Mouse (Mus musculus): ENCODE measurements around the gene Rorc. TPM values are rescaled to one million over a fixed set of nuclear protein-coding genes. Genes with fewer than 3 reads are reported as not detected.
A peak's percentile ranks its signal among the peaks of the same experiment; 100 is the strongest.

The Rorc gene
- polyA plus RNA-seq, 1 experiment from 2014 or later: 2.3 TPM

DNA sequence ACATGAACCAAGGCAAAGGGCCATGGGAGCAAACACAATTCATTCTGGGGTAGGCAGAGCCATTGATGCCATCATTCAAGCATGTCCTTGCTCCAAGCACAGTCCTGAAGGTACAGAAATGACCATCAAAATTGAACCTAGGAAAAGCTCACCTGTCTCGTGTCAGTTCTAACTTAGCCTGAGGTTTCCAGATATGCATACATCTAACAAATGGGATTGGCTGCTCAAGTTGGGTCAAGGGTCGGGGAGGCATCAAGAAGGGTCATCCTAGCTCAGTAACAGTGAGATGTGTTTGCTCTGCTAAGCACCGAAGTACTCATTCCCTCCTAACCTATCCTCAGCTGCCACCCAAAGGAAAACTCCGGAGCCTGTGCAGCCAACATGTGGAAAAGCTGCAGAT lies 24.3 kb downstream of the Rorc start:
- Histone ChIP-seq H3K27ac (no peak overlapping the region), H3K36me3 (no peaks in the 10 kb centered on the region), H3K4me3 (no peak overlapping the region), H3K27me3 (peaks cover 61% of the 10 kb centered on the region), H3K9me3 (no peaks in the 10 kb centered on the region), H3K9ac (no peak overlapping the region), H3K4me2 (no peak overlapping the region), H3K4me1 (peaks cover 8% of the 10 kb centered on the region)
- 78% methylated on average over 4 of the region's 4 CpGs for WGBS
- ATAC-seq (ENCODE audit: insufficient number of reproducible peaks, low FRiP score, low TSS enrichment, low read depth): no peak

DNA sequence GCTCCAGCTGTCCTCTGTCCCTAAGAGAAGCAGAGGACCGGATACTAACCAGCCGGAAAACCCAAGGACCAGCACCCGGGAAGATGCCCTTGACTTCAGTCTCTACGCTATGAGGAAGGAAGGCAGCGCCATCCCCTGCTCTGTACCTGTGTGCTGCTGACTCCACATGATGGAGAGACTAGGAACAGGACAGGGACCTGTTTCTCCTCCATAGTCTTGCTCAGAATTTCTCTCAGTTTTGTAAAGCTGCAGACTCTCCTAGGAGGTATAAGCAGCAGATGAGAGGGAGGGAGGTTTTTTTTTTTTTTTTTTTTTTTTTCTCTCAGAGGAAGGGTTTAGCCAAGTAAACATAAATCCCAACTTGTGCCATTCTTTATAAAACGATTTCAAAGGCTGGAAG lies 25.6 kb downstream of the Rorc start, which contains the start of gene Lingo4:
Lingo4 (plus strand) TSS at position 301 of the 400 bp plus-strand sequence.
- no peak for ATAC-seq (ENCODE audit: insufficient number of reproducible peaks, low FRiP score, low TSS enrichment, low read depth)
- Histone ChIP-seq H3K4me1 (peaks cover 11% of the 10 kb centered on the region), H3K4me2 (peak within 1 kb of the TSS; percentile 45), H3K9me3 (no peaks in the 10 kb centered on the region), H3K9ac (no peak within 1 kb of the TSS), H3K27ac (no peak within 1 kb of the TSS), H3K27me3 (peaks cover 75% of the 10 kb centered on the region), H3K4me3 (peak within 1 kb of the TSS; percentile 24), H3K36me3 (no peaks in the 10 kb centered on the region)
- WGBS: 67% methylated on average over 6 of the region's 6 CpGs

DNA sequence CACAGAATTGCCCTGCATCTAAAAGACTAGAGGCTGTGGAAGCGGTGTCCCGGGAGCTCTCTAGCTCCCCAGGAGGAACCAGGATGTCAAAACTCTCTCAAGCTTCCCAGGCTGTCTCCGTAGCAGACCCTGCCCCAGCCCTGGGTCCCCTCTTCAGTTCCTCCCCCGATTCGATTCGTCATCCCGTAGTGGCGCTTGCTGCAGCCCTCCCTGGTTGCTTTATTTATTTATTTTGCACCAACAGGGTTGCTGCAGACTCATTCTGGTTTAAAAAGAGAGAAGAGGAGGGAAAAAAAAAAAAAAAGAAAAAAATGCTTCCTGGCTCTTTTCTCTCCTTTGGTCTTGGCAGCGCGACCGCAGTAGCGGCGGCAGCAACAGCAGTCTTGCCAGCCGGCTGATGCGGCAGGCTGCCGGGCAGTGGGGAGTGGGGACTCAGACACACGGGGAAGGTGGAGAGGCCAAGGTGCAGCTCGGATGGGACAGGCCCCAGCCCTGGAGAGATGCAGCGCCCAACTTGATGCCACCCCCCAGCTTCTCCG lies 26.4 kb downstream of the Rorc start:
- no peak for ATAC-seq (ENCODE audit: insufficient number of reproducible peaks, low FRiP score, low TSS enrichment, low read depth)
- H3K9me3 ChIP-seq: no peaks in the 10 kb centered on the region
- peak overlapping the region; percentile 24 for H3K4me3 ChIP-seq
- WGBS: 2% methylated on average over 20 of the region's 20 CpGs
- H3K9ac ChIP-seq: no peak overlapping the region
- no peak overlapping the region for H3K27ac ChIP-seq
- peaks cover 82% of the 10 kb centered on the region for H3K27me3 ChIP-seq
- H3K4me2 ChIP-seq: peak overlapping the region; percentile 45
- H3K36me3 ChIP-seq: no peaks in the 10 kb centered on the region
- H3K4me1 ChIP-seq: peaks cover 16% of the 10 kb centered on the region

DNA sequence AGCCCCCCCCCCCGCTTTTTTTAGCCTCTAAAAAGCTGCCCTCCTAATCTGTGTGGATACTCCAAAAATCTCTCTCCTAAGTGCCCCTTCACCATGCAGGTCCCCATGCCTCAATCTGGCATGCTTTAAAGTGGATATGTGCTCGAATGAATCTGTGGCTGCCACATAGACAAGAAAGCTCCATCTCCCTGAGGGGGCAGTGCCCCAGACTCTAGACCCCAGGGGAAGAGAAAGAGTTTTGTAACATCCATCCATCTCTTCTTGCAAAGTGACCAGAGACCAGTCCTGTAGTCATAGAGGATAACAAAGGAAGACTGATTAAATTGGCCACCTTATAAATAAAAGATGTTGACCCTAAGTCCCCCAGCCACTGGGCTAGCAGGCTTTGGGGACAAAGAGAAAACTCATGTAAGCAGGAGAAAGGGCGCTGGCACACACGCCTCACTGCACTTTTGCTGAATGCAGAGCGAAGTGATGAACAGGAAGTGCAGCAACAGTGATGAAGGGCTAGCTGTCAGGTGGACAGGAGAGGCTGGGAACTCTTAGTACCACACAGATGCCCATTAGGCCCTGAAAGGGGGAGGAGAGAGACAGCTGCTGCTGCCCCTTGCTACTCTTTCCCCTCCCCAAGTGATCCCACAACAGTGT lies 27.2 kb downstream of the Rorc start:
- H3K9ac ChIP-seq: no peak overlapping the region
- peaks cover 22% of the 10 kb centered on the region for H3K4me1 ChIP-seq
- H3K4me3 ChIP-seq: no peak overlapping the region
- no peaks in the 10 kb centered on the region for H3K9me3 ChIP-seq
- 42% methylated on average over 5 of the region's 5 CpGs for WGBS
- no peak for ATAC-seq (ENCODE audit: insufficient number of reproducible peaks, low FRiP score, low TSS enrichment, low read depth)
- H3K27me3 ChIP-seq: peaks cover 86% of the 10 kb centered on the region
- no peaks in the 10 kb centered on the region for H3K36me3 ChIP-seq
- H3K4me2 ChIP-seq: no peak overlapping the region
- H3K27ac ChIP-seq: no peak overlapping the region

DNA sequence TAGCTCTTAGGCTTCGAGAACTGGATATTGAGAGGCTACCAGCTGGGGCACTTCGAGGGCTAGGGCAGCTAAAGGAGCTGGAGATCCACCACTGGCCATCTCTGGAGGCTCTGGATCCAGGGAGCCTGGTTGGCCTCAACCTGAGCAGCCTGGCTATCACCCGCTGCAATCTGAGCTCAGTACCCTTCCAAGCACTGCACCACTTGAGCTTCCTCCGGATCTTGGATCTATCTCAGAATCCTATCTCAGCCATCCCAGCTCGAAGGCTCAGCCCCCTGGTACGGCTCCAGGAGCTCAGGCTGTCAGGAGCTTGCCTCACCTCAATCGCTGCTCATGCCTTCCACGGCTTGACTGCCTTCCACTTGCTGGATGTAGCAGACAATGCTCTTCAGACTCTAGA lies 29.9 kb downstream of the Rorc start:
- Histone ChIP-seq H3K4me2 (no peak overlapping the region), H3K9me3 (no peaks in the 10 kb centered on the region), H3K36me3 (no peaks in the 10 kb centered on the region), H3K4me3 (no peak overlapping the region), H3K9ac (no peak overlapping the region), H3K27ac (no peak overlapping the region), H3K4me1 (peaks cover 23% of the 10 kb centered on the region), H3K27me3 (peaks cover 70% of the 10 kb centered on the region)
- ATAC-seq (ENCODE audit: insufficient number of reproducible peaks, low FRiP score, low TSS enrichment, low read depth): no peak
- 66% methylated on average over 8 of the region's 8 CpGs for WGBS

DNA sequence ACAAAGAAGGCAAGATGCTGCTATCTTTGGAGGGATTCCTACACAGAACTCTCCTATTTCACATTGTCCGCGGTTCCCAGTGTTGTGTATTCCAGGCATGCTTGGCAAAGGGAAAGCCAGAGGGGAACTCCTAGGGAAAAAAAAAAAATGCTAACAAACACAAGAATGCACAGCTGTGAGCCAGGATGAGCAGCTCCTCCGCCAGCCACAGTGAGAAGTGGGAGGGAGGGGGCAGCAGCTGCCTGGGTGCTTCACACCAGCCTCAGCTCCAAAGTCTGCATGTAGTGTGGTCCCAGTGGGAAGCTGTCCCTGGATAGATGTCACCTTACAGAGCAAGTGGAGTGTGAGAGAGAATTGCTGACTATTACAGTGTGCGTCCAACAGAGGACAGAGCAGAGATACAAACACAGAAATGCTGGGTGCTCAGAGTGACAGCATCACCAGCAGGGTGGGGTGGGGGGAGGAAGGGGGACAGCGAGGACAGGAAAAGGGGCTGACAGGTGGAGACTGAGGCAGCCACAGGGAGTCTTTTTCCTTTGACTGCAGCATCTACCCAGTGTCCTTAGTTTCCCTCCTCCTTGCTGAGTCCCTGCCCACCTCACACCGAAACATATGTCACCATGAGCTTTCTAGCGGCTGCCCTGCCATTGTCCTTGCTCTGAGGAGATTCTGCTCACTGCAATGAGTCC lies 31.9 kb downstream of the Rorc start:
- ATAC-seq (ENCODE audit: insufficient number of reproducible peaks, low FRiP score, low TSS enrichment, low read depth): no peak; the same call in 1 of the 2 replicates
- Histone ChIP-seq H3K4me3 (no peak overlapping the region), H3K36me3 (no peaks in the 10 kb centered on the region), H3K4me2 (no peak overlapping the region), H3K9me3 (no peaks in the 10 kb centered on the region), H3K9ac (no peak overlapping the region), H3K4me1 (peaks cover 15% of the 10 kb centered on the region; the same call in 1 of the 2 replicates), H3K27me3 (peaks cover 50% of the 10 kb centered on the region), H3K27ac (no peak overlapping the region)
- 27% methylated on average over 7 of the region's 7 CpGs for WGBS

DNA sequence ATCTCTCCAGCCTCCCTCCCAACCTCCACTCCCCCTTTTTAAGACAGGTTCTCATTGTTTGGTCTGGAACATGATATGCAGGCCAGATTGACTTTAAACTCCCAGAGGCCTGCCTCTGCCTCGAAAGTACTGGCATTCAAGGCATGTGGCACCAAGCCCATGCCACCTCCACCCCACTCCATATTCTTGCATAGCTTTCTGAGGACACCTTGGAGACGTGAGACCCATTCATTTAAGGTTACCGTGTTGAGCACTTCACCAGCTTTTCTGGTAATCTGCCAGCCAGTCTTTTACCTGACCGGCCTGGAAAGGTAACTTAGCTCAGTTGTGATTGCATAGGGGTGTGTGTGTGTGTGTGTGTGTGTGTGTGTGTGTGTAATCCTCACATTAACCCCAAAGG lies 33.0 kb downstream of the Rorc start:
- 54% methylated on average over 4 of the region's 4 CpGs for WGBS

DNA sequence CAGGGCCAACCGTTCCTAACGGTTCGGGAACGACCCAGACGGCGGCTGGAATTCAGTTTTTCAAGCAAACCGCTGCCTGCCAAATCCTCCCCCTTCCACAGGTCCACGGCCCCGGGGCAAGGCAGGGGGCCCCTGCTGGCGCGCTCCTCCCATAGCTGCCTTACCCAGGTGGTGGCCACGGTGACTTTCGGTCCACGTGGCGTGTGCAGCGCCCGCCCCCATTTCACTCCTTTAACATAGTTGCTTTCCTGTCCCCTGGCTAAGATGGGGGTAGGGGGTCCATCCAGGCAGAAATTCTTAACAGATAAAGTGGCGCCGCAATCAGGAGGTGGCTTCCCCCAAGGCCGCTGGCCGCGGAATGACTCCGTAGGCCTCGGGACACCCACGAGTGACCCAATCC lies 39.9 kb downstream of the Rorc start:
- no peak overlapping the region for H3K9ac ChIP-seq
- ATAC-seq (ENCODE audit: insufficient number of reproducible peaks, low FRiP score, low TSS enrichment, low read depth): no peak
- 7% methylated on average over 25 of the region's 25 CpGs for WGBS

More for the DNA sequence above, 33.0 kb downstream of the Rorc start:
- no peak overlapping the region for H3K27ac ChIP-seq
- H3K36me3 ChIP-seq: no peaks in the 10 kb centered on the region
- H3K9me3 ChIP-seq: no peaks in the 10 kb centered on the region
- no peak overlapping the region for H3K9ac ChIP-seq
- peaks cover 39% of the 10 kb centered on the region for H3K27me3 ChIP-seq
- H3K4me3 ChIP-seq: no peak overlapping the region
- H3K4me2 ChIP-seq: no peak overlapping the region
- no peak; the same call in 1 of the 2 replicates for ATAC-seq (ENCODE audit: insufficient number of reproducible peaks, low FRiP score, low TSS enrichment, low read depth)
- H3K4me1 ChIP-seq: peaks cover 15% of the 10 kb centered on the region; the same call in 1 of the 2 replicates

DNA sequence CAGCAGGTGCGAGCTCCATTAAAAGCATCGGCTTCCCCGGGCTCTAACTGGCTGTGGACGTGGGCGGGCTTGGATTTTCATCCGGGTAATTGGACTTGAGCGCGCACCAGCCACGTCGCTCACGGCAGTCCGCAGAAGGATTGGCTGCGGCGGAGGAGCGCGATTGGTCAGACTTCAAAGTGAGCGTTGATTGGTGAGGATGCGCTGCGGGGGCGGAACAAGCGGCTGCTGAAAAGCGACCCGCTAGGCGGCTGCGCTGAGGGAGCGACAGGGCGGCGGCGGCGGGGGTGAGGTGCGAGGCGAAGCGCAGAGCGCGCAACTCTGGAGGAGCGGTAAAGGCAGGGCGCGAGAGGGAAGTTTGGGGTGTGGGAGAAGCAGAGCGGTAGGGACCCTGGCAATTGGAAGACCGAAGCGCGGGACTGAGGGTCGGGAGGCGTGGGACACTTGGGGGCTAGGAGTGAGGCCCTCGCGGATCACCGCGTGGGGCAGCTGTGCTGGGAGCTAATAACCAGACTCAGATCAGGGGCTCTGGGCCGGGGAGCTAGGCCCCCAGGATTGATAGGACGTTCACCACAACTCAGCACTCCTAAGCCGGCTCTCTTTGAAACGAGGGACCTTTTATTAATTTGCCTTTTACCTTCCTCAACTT lies 40.6 kb downstream of the Rorc start, which contains the start of gene Tdrkh:
Tdrkh (plus strand) TSS at position 243 of the 649 bp plus-strand sequence.
- ATAC-seq (ENCODE audit: insufficient number of reproducible peaks, low FRiP score, low TSS enrichment, low read depth): peak; percentile 98
- WGBS: 5% methylated on average over 52 of the region's 52 CpGs
- H3K27ac ChIP-seq: no peak within 1 kb of the TSS

More for the DNA sequence above, 39.9 kb downstream of the Rorc start:
- H3K9me3 ChIP-seq: no peaks in the 10 kb centered on the region
- H3K4me3 ChIP-seq: peak overlapping the region; percentile 51
- peak overlapping the region; percentile 88 for H3K4me2 ChIP-seq
- peaks cover 10% of the 10 kb centered on the region for H3K4me1 ChIP-seq
- H3K36me3 ChIP-seq: no peaks in the 10 kb centered on the region
- H3K27ac ChIP-seq: no peak overlapping the region
- H3K27me3 ChIP-seq: peaks cover 5% of the 10 kb centered on the region; the same call in 1 of the 2 replicates

DNA sequence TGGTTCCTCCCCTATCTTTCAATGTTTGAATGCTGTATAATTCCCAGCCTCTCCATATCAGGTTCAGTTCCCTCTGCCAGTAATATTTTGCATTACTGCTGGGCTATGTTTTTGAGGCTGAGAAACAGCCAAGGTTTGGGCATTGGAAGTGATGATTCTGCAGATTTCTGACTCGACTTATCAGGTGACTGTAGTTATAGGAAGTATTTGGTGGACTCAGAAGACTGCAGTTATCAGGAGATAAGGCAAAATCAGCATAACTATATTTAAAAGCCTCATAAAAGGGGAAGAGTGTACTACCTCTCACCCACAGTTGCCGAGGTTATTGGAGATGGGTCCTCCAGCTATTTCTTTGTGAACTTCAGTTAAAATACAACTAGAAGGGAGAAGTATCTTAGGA lies 58.4 kb downstream of the Rorc start:
- Histone ChIP-seq H3K27me3 (no peaks in the 10 kb centered on the region), H3K9ac (no peak overlapping the region), H3K4me2 (no peak overlapping the region), H3K4me3 (no peak overlapping the region), H3K4me1 (no peaks in the 10 kb centered on the region), H3K9me3 (no peaks in the 10 kb centered on the region), H3K27ac (no peak overlapping the region), H3K36me3 (no peaks in the 10 kb centered on the region)
- WGBS: 75% methylated on average over 2 of the region's 2 CpGs
- no peak for ATAC-seq (ENCODE audit: insufficient number of reproducible peaks, low FRiP score, low TSS enrichment, low read depth)

More for the DNA sequence above, 40.6 kb downstream of the Rorc start, which contains the start of gene Tdrkh:
- peaks cover 5% of the 10 kb centered on the region; the same call in 1 of the 2 replicates for H3K27me3 ChIP-seq
- H3K4me2 ChIP-seq: peak within 1 kb of the TSS; percentile 88
- peak within 1 kb of the TSS; percentile 51 for H3K4me3 ChIP-seq
- peaks cover 10% of the 10 kb centered on the region for H3K4me1 ChIP-seq
- 0 out of 2 replicates have a peak within 1 kb of the TSS, but pooled peaks have one; percentile 1 for H3K9ac ChIP-seq
- H3K36me3 ChIP-seq: no peaks in the 10 kb centered on the region
- H3K9me3 ChIP-seq: no peaks in the 10 kb centered on the region

DNA sequence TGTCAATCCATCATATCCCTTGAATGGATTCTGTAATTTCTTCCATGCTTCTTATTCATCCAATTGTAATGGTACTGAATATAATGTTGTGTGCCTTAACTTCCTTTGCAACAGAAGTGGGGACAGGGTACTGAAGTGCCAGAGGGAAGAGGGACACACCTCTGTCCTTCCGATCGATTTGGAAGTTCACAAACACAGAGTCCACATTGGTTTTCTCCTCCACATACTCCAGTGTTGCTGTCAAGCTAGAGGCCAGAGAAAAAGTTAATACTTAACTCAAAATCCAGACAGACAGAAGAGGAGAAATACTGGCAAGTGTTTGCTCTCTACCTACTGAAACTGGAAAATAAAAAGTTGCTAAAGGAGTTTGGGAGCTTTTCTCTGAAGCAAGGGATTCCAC lies 61.7 kb downstream of the Rorc start:
- no peaks in the 10 kb centered on the region for H3K36me3 ChIP-seq
- ATAC-seq (ENCODE audit: insufficient number of reproducible peaks, low FRiP score, low TSS enrichment, low read depth): no peak
- no peaks in the 10 kb centered on the region for H3K9me3 ChIP-seq
- H3K9ac ChIP-seq: no peak overlapping the region
- no peak overlapping the region for H3K4me3 ChIP-seq
- 95% methylated on average over 2 of the region's 2 CpGs for WGBS
- no peak overlapping the region for H3K27ac ChIP-seq
- no peaks in the 10 kb centered on the region for H3K27me3 ChIP-seq
- H3K4me2 ChIP-seq: no peak overlapping the region
- no peaks in the 10 kb centered on the region for H3K4me1 ChIP-seq

Measured in limb, embryonic 15.5 days (tissue).